Comparison of ENCODE assay signal across 17 mouse cellular contexts in genomic region chr14:30270350-30270749, GRCm38 (mm10).
"Had no signal": no experiment of that assay in that cellular context is flagged by ENCODE, and none has a peak within 500 bp of the region (broad histone marks: within the 10 kb centered on the region; RNA-seq: fewer than 3 reads in every experiment).

No protein-coding gene starts in this region.

- DNase-seq: lung, adult 18-20 months; lung, postnatal 14 days; lung, postnatal 36 days; right cerebral cortex, postnatal 14 days; thymus, adult 2 months; thymus, postnatal 25 days; thymus, postnatal 4 days had no signal

- H3K27ac ChIP-seq: lung, embryonic 15.5 days; macrophage; midbrain, embryonic 13.5 days; midbrain, embryonic 15.5 days; neural tube, embryonic 12.5 days; stomach, embryonic 15.5 days; stomach, postnatal 0 days had no signal

- H3K4me3 ChIP-seq: lung, embryonic 15.5 days; megakaryocyte, embryonic 14.5 days; midbrain, embryonic 13.5 days; midbrain, embryonic 15.5 days; neural tube, embryonic 12.5 days; stomach, embryonic 15.5 days had no signal

- H3K4me1 ChIP-seq: megakaryocyte, embryonic 14.5 days; neural tube, embryonic 12.5 days; stomach, embryonic 15.5 days had no signal

- H3K4me2 ChIP-seq: lung, embryonic 15.5 days; midbrain, embryonic 11.5 days; midbrain, embryonic 13.5 days; midbrain, embryonic 15.5 days; neural tube, embryonic 12.5 days; stomach, embryonic 15.5 days had no signal

- H3K9me3 ChIP-seq: lung, embryonic 15.5 days; megakaryocyte, embryonic 14.5 days; midbrain, embryonic 13.5 days; midbrain, embryonic 15.5 days; neural tube, embryonic 12.5 days; stomach, embryonic 15.5 days had no signal

- H3K27me3 ChIP-seq: lung, embryonic 15.5 days; midbrain, embryonic 13.5 days; midbrain, embryonic 15.5 days; neural tube, embryonic 12.5 days; stomach, embryonic 15.5 days had no signal

- ATAC-seq: lung, postnatal 0 days; midbrain, embryonic 13.5 days; midbrain, embryonic 15.5 days had no signal

- H3K36me3 ChIP-seq: lung, embryonic 15.5 days; midbrain, embryonic 13.5 days; midbrain, embryonic 15.5 days; neural tube, embryonic 12.5 days; stomach, embryonic 15.5 days had no signal

- H3K9ac ChIP-seq: lung, embryonic 15.5 days; midbrain, embryonic 13.5 days; midbrain, embryonic 15.5 days; neural tube, embryonic 12.5 days; stomach, embryonic 15.5 days had no signal
